Mouse (Mus musculus): ENCODE results near the gene Txk. TPM values are rescaled to one million over a fixed set of nuclear protein-coding genes. Genes with fewer than 3 reads are reported as not detected.

The Txk gene
- polyA plus RNA-seq (2015; fragmentation: Nextera tagmentation; extraction: Ambion mirVana): 0.08 and 0.11 TPM in 2 replicates

- Histone ChIP-seq H3K4me3 (no peak within 1 kb of the TSS), H3K4me1 (replicated peaks) (peaks cover 6% of the 10 kb centered on the region), H3K9me3 (no peaks in the 10 kb centered on the region), H3K36me3 (no peaks in the 10 kb centered on the region), H3K4me2 (no peak within 1 kb of the TSS), H3K9ac (no peak within 1 kb of the TSS), H3K27ac (replicated peaks) (peak within 1 kb of the TSS; percentile 7; the same call in 1 of the 2 replicates), H3K27me3 (no peaks in the 10 kb centered on the region)
- ATAC-seq (ENCODE audit: low read depth): no peak
- 89% methylated on average over 5 of the region's 5 CpGs for WGBS
Measured at GRCm38 (mm10) chr5:72752585-72752984, at the start of gene Txk. Gene Txk (minus strand): TSS chr5:72752777.

DNA sequence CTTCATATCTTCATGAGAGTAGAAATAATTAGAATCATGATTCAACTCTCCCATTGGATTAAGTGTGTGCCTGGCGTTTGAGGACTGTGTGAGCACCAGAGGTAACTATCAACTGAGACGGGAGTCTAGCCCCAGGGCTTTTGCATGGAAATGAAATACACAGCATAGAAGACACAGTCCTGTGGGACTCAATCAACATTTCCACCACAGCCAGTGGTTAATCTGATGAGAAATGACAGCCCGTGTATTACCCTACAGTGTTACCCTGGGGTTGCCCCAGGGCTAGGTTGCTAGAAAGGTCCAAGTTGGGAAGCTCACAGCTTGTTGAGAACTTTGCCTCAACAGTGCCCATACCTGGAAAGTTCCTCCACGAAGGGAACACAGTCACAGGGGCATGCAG, 46.0 kb upstream of the Txk start:
- H3K36me3 ChIP-seq: no peaks in the 10 kb centered on the region
- no peak for ATAC-seq (ENCODE audit: low read depth)
- no peak overlapping the region for H3K4me2 ChIP-seq
- WGBS: 76% methylated on average over 4 of the region's 4 CpGs
- no peak overlapping the region for H3K27ac ChIP-seq (replicated peaks)
- H3K9ac ChIP-seq: no peak overlapping the region
- H3K27me3 ChIP-seq: no peaks in the 10 kb centered on the region
- H3K4me1 ChIP-seq (replicated peaks): no peaks in the 10 kb centered on the region; the same call in 1 of the 2 replicates
- H3K9me3 ChIP-seq: no peaks in the 10 kb centered on the region
- H3K4me3 ChIP-seq: no peak overlapping the region

GRCm38 (mm10) chr5:72796186-72796613, 43.6 kb upstream of the Txk start:
- Histone ChIP-seq H3K4me1 (replicated peaks) (peaks cover 3% of the 10 kb centered on the region; the same call in 1 of the 2 replicates), H3K4me3 (no peak overlapping the region), H3K9me3 (no peaks in the 10 kb centered on the region), H3K4me2 (0 out of 2 replicates have a peak overlapping the region, but pooled peaks have one; percentile 18), H3K9ac (no peak overlapping the region), H3K27ac (replicated peaks) (0 out of 2 replicates have a peak overlapping the region, but pooled peaks have one; percentile 28), H3K36me3 (no peaks in the 10 kb centered on the region), H3K27me3 (no peaks in the 10 kb centered on the region; the same call in 1 of the 2 replicates)
- ATAC-seq (ENCODE audit: low read depth): no peak
- WGBS: 76% methylated on average over 14 of the region's 14 CpGs

DNA sequence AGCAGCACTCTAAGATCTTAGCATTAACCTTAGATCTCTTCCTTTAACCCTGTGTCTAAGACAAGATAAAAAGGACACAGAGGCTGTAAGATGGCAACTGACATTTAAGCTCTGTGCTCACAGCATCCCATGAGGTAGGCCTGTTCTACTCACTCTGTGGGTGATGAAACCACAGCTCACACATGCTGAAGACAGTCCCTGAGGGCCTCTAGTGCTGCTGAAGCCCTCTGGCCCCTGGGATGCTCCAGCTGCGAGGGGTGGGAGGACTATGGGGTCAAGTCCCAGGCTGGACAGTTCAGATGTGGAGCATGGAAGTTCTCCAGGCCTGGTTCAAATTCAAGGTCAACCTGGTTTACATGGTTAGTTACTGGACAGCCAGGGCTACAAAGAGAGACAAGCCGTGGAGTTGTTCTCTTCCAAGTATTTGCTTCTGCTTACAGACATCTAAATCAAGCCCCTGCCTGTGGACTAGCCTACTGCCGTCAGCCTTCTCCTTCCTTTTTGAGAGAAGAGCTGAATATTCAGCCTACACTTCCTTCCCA, 40.8 kb upstream of the Txk start:
- WGBS: 81% methylated on average over 3 of the region's 3 CpGs
- H3K4me2 ChIP-seq: no peak overlapping the region
- H3K27ac ChIP-seq (replicated peaks): no peak overlapping the region

DNA sequence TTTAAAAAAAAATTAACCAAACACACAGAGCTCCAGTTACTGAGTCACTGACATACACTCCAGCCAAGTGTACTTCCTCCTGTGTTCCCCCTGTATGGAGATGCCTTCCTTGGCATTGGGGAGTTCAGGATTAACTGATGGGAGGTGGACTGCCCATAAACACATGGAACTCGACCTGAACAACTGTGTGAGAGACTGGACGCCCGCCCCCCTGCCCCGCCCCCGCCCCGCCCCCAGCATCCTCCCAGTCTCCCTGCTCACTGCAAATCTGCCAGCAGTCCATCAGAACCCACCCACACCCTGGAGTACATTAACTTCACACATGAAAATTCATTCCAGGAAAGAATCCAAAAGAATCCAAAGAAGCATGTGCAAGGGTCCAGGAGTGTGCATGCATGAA, 39.2 kb upstream of the Txk start:
- Histone ChIP-seq H3K27ac (replicated peaks) (no peak overlapping the region), H3K4me3 (no peak overlapping the region), H3K27me3 (no peaks in the 10 kb centered on the region; the same call in 1 of the 2 replicates), H3K36me3 (no peaks in the 10 kb centered on the region), H3K9ac (no peak overlapping the region), H3K9me3 (no peaks in the 10 kb centered on the region), H3K4me2 (no peak overlapping the region), H3K4me1 (replicated peaks) (peaks cover 3% of the 10 kb centered on the region; the same call in 1 of the 2 replicates)
- no peak for ATAC-seq (ENCODE audit: low read depth)
- 14% methylated on average over 6 of the region's 6 CpGs for WGBS

More for the DNA sequence above, 40.8 kb upstream of the Txk start:
- ATAC-seq (ENCODE audit: low read depth): no peak
- H3K9me3 ChIP-seq: no peaks in the 10 kb centered on the region
- no peaks in the 10 kb centered on the region; the same call in 1 of the 2 replicates for H3K27me3 ChIP-seq
- H3K9ac ChIP-seq: no peak overlapping the region
- no peaks in the 10 kb centered on the region for H3K36me3 ChIP-seq
- no peak overlapping the region for H3K4me3 ChIP-seq
- H3K4me1 ChIP-seq (replicated peaks): peaks cover 3% of the 10 kb centered on the region; the same call in 1 of the 2 replicates

- 36% methylated on average over 4 of the region's 4 CpGs for WGBS
- Histone ChIP-seq H3K27ac (replicated peaks) (no peak overlapping the region), H3K36me3 (no peaks in the 10 kb centered on the region), H3K4me2 (no peak overlapping the region), H3K9me3 (no peaks in the 10 kb centered on the region), H3K9ac (no peak overlapping the region), H3K4me1 (replicated peaks) (peaks cover 3% of the 10 kb centered on the region; the same call in 1 of the 2 replicates), H3K4me3 (no peak overlapping the region), H3K27me3 (no peaks in the 10 kb centered on the region; the same call in 1 of the 2 replicates)
- no peak for ATAC-seq (ENCODE audit: low read depth)
Measured at GRCm38 (mm10) chr5:72791386-72791785, 38.8 kb upstream of the Txk start.

GRCm38 (mm10) chr5:72785451-72785850, 32.9 kb upstream of the Txk start:
- ATAC-seq (ENCODE audit: low read depth): no peak
- Histone ChIP-seq H3K27ac (replicated peaks) (no peak overlapping the region), H3K9ac (no peak overlapping the region), H3K9me3 (no peaks in the 10 kb centered on the region), H3K36me3 (no peaks in the 10 kb centered on the region), H3K4me2 (no peak overlapping the region), H3K27me3 (no peaks in the 10 kb centered on the region), H3K4me3 (no peak overlapping the region), H3K4me1 (replicated peaks) (no peaks in the 10 kb centered on the region)
- WGBS: 65% methylated on average over 4 of the region's 4 CpGs

DNA sequence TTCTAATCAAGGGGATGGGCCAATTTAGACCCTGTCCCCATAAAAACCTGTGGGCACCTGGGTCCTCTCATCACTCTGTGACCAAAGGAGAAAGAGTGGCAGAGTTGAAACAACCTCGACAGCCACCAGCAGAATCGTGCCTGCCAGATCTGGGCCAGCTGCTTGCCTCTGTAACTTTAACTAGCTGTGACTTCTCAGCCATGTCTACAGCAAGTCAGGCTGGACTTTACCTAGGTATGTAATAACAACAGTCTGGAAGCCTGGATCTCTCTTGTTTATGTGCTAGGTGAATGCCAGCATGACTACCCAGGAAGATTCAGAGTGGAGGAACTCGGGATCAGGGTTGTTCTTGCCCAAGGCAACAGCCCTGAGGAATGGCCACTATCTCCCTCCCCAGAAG, 32.1 kb upstream of the Txk start:
- no peak for ATAC-seq (ENCODE audit: low read depth)

DNA sequence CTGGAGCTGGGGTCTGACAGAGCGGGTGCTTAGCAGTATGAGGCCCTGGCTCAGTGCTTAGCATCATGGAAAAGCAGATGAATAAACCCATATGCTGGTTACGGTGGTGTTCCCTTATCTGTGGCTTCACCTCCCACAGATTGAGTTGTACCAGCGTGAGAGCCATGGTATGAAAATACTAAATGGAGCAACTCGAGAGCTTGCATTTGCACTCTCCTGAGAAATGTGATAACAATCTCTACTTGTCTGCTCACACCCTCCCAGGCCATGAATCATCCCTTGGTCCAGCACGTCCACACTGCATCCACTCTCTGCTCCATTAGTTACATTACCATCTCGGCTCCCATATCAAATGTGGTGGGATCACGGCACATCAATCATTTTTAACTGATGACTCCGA, 31.4 kb upstream of the Txk start:
- no peak overlapping the region for H3K4me2 ChIP-seq
- 78% methylated on average over 8 of the region's 8 CpGs for WGBS
- no peak overlapping the region for H3K4me3 ChIP-seq
- no peaks in the 10 kb centered on the region for H3K36me3 ChIP-seq
- H3K27me3 ChIP-seq: no peaks in the 10 kb centered on the region
- no peaks in the 10 kb centered on the region for H3K9me3 ChIP-seq
- no peak overlapping the region for H3K9ac ChIP-seq
- no peak overlapping the region for H3K27ac ChIP-seq (replicated peaks)
- no peaks in the 10 kb centered on the region for H3K4me1 ChIP-seq (replicated peaks)
- no peak for ATAC-seq (ENCODE audit: low read depth)

More for the DNA sequence above, 32.1 kb upstream of the Txk start:
- Histone ChIP-seq H3K4me2 (no peak overlapping the region), H3K9ac (no peak overlapping the region), H3K36me3 (no peaks in the 10 kb centered on the region), H3K4me3 (no peak overlapping the region), H3K27me3 (no peaks in the 10 kb centered on the region), H3K27ac (replicated peaks) (no peak overlapping the region), H3K9me3 (no peaks in the 10 kb centered on the region), H3K4me1 (replicated peaks) (no peaks in the 10 kb centered on the region)
- WGBS: 81% methylated on average over 3 of the region's 3 CpGs

DNA sequence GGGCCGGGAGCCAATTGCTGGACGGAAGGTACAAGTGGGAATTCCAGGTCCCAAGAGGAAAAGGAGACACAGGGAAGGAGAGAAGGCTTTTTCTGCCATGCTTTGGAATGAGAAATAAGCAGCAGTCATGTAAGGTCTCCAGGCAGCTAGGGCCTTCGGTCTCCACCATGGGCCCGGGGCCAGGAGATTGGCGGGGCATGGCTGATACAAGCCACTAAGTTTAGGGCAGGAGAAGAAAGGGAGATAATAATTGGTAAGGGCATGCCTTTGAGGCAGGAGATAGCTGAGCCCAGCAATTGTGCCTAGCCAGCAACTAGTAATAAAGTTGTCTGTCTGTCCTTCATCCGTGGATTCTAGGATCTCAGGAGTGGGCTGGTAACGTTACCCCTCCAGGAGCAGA, 30.5 kb upstream of the Txk start:
- H3K27me3 ChIP-seq: no peaks in the 10 kb centered on the region
- H3K4me3 ChIP-seq: no peak overlapping the region
- no peak overlapping the region for H3K27ac ChIP-seq (replicated peaks)
- no peaks in the 10 kb centered on the region for H3K9me3 ChIP-seq
- H3K4me1 ChIP-seq (replicated peaks): no peaks in the 10 kb centered on the region
- WGBS: 95% methylated on average over 7 of the region's 7 CpGs
- no peak overlapping the region for H3K9ac ChIP-seq
- no peaks in the 10 kb centered on the region for H3K36me3 ChIP-seq
- ATAC-seq (ENCODE audit: low read depth): no peak
- no peak overlapping the region for H3K4me2 ChIP-seq

DNA sequence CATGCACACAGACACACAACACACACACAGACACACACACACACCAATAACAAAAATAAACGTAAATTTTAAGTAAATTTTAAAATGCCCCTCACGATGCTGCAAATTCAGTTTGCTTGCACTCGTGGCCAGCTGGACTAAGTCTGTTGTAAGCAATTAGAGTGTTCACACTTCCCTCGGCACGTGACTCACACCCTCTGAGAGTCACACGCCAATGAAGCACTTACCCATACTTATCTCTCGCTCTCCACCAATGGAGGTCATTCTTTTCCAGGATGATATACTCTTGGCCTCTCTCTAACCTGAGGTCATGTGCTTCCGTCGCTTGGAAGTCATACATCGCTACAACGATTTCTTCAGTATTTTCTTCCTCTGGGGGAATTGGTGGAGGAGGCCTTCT, 29.2 kb upstream of the Txk start:
- Histone ChIP-seq H3K4me2 (no peak overlapping the region), H3K4me3 (no peak overlapping the region), H3K27ac (replicated peaks) (no peak overlapping the region), H3K27me3 (no peaks in the 10 kb centered on the region), H3K4me1 (replicated peaks) (no peaks in the 10 kb centered on the region), H3K36me3 (no peaks in the 10 kb centered on the region), H3K9ac (no peak overlapping the region), H3K9me3 (no peaks in the 10 kb centered on the region)
- WGBS: 83% methylated on average over 11 of the region's 11 CpGs
- ATAC-seq (ENCODE audit: low read depth): no peak

GRCm38 (mm10) chr5:72776595-72776994, 24.0 kb upstream of the Txk start:
- ATAC-seq (ENCODE audit: low read depth): no peak
- Histone ChIP-seq H3K4me1 (replicated peaks) (no peaks in the 10 kb centered on the region), H3K9me3 (no peaks in the 10 kb centered on the region), H3K27ac (replicated peaks) (no peak overlapping the region), H3K36me3 (no peaks in the 10 kb centered on the region), H3K4me2 (no peak overlapping the region), H3K27me3 (no peaks in the 10 kb centered on the region), H3K4me3 (no peak overlapping the region), H3K9ac (no peak overlapping the region)
- 64% methylated on average over 2 of the region's 2 CpGs for WGBS

GRCm38 (mm10) chr5:72776127-72776526, 23.6 kb upstream of the Txk start:
- Histone ChIP-seq H3K27me3 (no peaks in the 10 kb centered on the region), H3K36me3 (no peaks in the 10 kb centered on the region), H3K9ac (no peak overlapping the region), H3K9me3 (no peaks in the 10 kb centered on the region), H3K4me2 (no peak overlapping the region), H3K4me1 (replicated peaks) (0 out of 2 replicates have a peak, but pooled peaks cover 3% of the 10 kb centered on the region), H3K4me3 (no peak overlapping the region), H3K27ac (replicated peaks) (no peak overlapping the region)
- WGBS: 85% methylated on average over 2 of the region's 2 CpGs
- no peak for ATAC-seq (ENCODE audit: low read depth)
